Mouse (Mus musculus) ES-E14 (cell line): ENCODE data around the gene Psg19.

Experiments used
- CHD2 ChIP-seq: IDR thresholded peaks from 2 replicates; pipeline ENCODE4 v1.6.1; 2014; ENCODE audit warnings: mild to moderate bottlenecking, low read depth, low read length, inconsistent platforms
- HCFC1 ChIP-seq: IDR thresholded peaks from 2 replicates; pipeline ENCODE4 v1.6.1; 2012; ENCODE audit warnings: low read length, inconsistent platforms, borderline replicate concordance; ENCODE audit not compliant: insufficient read depth
- MAFK ChIP-seq: IDR thresholded peaks from 2 replicates; pipeline ENCODE4 v1.6.1; 2014; ENCODE audit warnings: mild to moderate bottlenecking, low read depth, low read length, inconsistent platforms; ENCODE audit not compliant: insufficient read depth
- ZC3H11A ChIP-seq: IDR thresholded peaks from 2 replicates; pipeline ENCODE4 v1.6.1; 2012; ENCODE audit warnings: low read depth, mild to moderate bottlenecking, inconsistent platforms, low read length, borderline replicate concordance

- TF ChIP-seq MAFK (no peak), HCFC1 (no peak), ZC3H11A (no peak), CHD2 (no peak)
Measured at GRCm38 (mm10) chr7:18828592-18828991, 30.3 kb upstream of the Psg19 start.
